8 mouse cellular contexts compared by ENCODE assay signal in genomic region chr4:46450020-46450518, GRCm38 (mm10). TPM values are rescaled to one million over a fixed set of nuclear protein-coding genes. Genes with fewer than 3 reads are reported as not detected.
DNase-seq lines count a peak whose midpoint lies in the region; ATAC-seq and TF ChIP-seq lines count a peak whose summit lies in the region.

No protein-coding gene starts in this region.

- H3K9ac ChIP-seq in heart, adult 2 months (ENCODE audit: low read depth, low read length), result peak overlapping the region; percentile 61
- peak overlapping the region; percentile 100 for H3K9ac ChIP-seq in liver, embryonic 11.5 days (ENCODE audit: low read depth, low read length)
- H3K9ac ChIP-seq in stomach, postnatal 0 days (ENCODE audit: low read length), result peak overlapping the region; percentile 71

- no peak for DNase-seq in heart, adult 2 months
- no peak for DNase-seq in heart, adult 11 months
- no peak for DNase-seq in thymus, adult 2 months
- DNase-seq in thymus, postnatal 10 days (ENCODE audit: low spot score in 2 of 2), result no peak
- no peak for DNase-seq in liver, embryonic 11.5 days (ENCODE audit: low spot score)
- no peak for DNase-seq in stomach, postnatal 0 days (ENCODE audit: low spot score)
- DNase-seq in right cerebral cortex, adult 18-20 months, result no peak
- no peak for DNase-seq in T-cell, adult 2 months (ENCODE audit: low spot score)

- peak overlapping the region; percentile 84 for H3K4me2 ChIP-seq in liver, embryonic 11.5 days
- peak overlapping the region; percentile 77 for H3K4me2 ChIP-seq in stomach, postnatal 0 days (replicated peaks; ENCODE audit: low read depth)

- no peaks in the 10 kb centered on the region for H3K27me3 ChIP-seq in heart, adult 2 months (ENCODE audit: control insufficient read depth, insufficient read depth, low read length)
- no peaks in the 10 kb centered on the region for H3K27me3 ChIP-seq in thymus, adult 2 months (ENCODE audit: control insufficient read depth, insufficient read depth, low read length)
- no peaks in the 10 kb centered on the region for H3K27me3 ChIP-seq in liver, embryonic 11.5 days (replicated peaks; ENCODE audit: control insufficient read depth, insufficient read depth, low read length)
- no peaks in the 10 kb centered on the region for H3K27me3 ChIP-seq in stomach, postnatal 0 days (ENCODE audit: control insufficient read depth, insufficient read depth, low read length)

- WGBS in heart, adult 2 months, result 46% methylated on average over 7 of the region's 7 CpGs
- 49% methylated on average over 7 of the region's 7 CpGs for WGBS in thymus, adult 2 months
- WGBS in liver, embryonic 11.5 days, result 29% methylated on average over 7 of the region's 7 CpGs
- 31% methylated on average over 7 of the region's 7 CpGs for WGBS in stomach, postnatal 0 days

- H3K27ac ChIP-seq in heart, adult 2 months, result peak overlapping the region; percentile 87
- peak overlapping the region; percentile 62 for H3K27ac ChIP-seq in thymus, adult 2 months (ENCODE audit: control insufficient read depth, insufficient read depth, low read length)
- peak overlapping the region; percentile 100 for H3K27ac ChIP-seq in liver, embryonic 11.5 days (ENCODE audit: low read depth, low read length)
- H3K27ac ChIP-seq in stomach, postnatal 0 days (replicated peaks), result peak overlapping the region; percentile 99

- peaks cover 8% of the 10 kb centered on the region for H3K4me1 ChIP-seq in heart, adult 2 months (ENCODE audit: control insufficient read depth, insufficient read depth, low read length)
- peaks cover 50% of the 10 kb centered on the region for H3K4me1 ChIP-seq in thymus, adult 2 months (replicated peaks; ENCODE audit: control insufficient read depth, insufficient read depth, low read length)
- peaks cover 49% of the 10 kb centered on the region for H3K4me1 ChIP-seq in liver, embryonic 11.5 days (replicated peaks; ENCODE audit: control insufficient read depth, insufficient read depth, low read length)
- peaks cover 5% of the 10 kb centered on the region for H3K4me1 ChIP-seq in stomach, postnatal 0 days (replicated peaks; ENCODE audit: control insufficient read depth, insufficient read depth)

- TF ChIP-seq CTCF in heart, adult 2 months (IDR thresholded peaks at IDR 0.05), result no peak
- no peak for TF ChIP-seq CTCF in thymus, adult 2 months (IDR thresholded peaks at IDR 0.05; ENCODE audit: borderline replicate concordance, control insufficient read depth, extremely low read depth, insufficient read depth, low read length, poor library complexity)
- no peak for TF ChIP-seq CTCF in stomach, postnatal 0 days (IDR thresholded peaks at IDR 0.05; ENCODE audit: low read depth)

- TF ChIP-seq EP300 in heart, adult 2 months (IDR thresholded peaks at IDR 0.05; ENCODE audit: insufficient read depth, low read depth, low read length), result no peak
- no peak for TF ChIP-seq EP300 in stomach, postnatal 0 days (optimal IDR thresholded peaks at IDR 0.05)

- H3K79me2 ChIP-seq in heart, adult 2 months (replicated peaks; ENCODE audit: control insufficient read depth, insufficient read depth, low read length), result no peaks in the 10 kb centered on the region; the same call in 1 of the 2 replicates

- H3K36me3 ChIP-seq in heart, adult 2 months (ENCODE audit: control insufficient read depth, insufficient read depth, low read length), result no peaks in the 10 kb centered on the region
- H3K36me3 ChIP-seq in thymus, adult 2 months (ENCODE audit: control insufficient read depth, insufficient read depth, low read length), result no peaks in the 10 kb centered on the region
- no peaks in the 10 kb centered on the region for H3K36me3 ChIP-seq in liver, embryonic 11.5 days (ENCODE audit: control insufficient read depth, insufficient read depth, low read length)
- no peaks in the 10 kb centered on the region for H3K36me3 ChIP-seq in stomach, postnatal 0 days (ENCODE audit: control insufficient read depth, insufficient read depth, low read length)

- TF ChIP-seq POLR2A in heart, adult 2 months (IDR thresholded peaks at IDR 0.05; ENCODE audit: insufficient read depth, low read depth, low read length), result no peak
- TF ChIP-seq POLR2A in thymus, adult 2 months (IDR thresholded peaks at IDR 0.05; ENCODE audit: control insufficient read depth, extremely low read depth, insufficient read depth, low read length, poor library complexity), result no peak

- intact Hi-C loops in heart, adult 2 months (cut with DNase I), result loop anchor here (5.0 to 10.0 kb wide), 2 partner anchors 145 to 253 kb away; partner anchors contain the start of gene Xpa

- ATAC-seq in liver, embryonic 11.5 days (replicated peaks; ENCODE audit: low FRiP score), result no peak
- no peak for ATAC-seq in stomach, postnatal 0 days (ENCODE audit: low FRiP score, low TSS enrichment)

- peak overlapping the region; percentile 95 for H3K4me3 ChIP-seq in heart, adult 2 months
- H3K4me3 ChIP-seq in thymus, adult 2 months (ENCODE audit: control insufficient read depth, insufficient read depth, low read length), result peak overlapping the region; percentile 100
- peak overlapping the region; percentile 98 for H3K4me3 ChIP-seq in liver, embryonic 11.5 days (ENCODE audit: low read depth, low read length)
- peak overlapping the region; percentile 91 for H3K4me3 ChIP-seq in stomach, postnatal 0 days (ENCODE audit: low read depth, low read length)

- no peaks in the 10 kb centered on the region for H3K9me3 ChIP-seq in liver, embryonic 11.5 days (ENCODE audit: control insufficient read depth, low read length)
- H3K9me3 ChIP-seq in stomach, postnatal 0 days (ENCODE audit: control insufficient read depth, low read length), result no peaks in the 10 kb centered on the region

RNA-seq across cellular contexts. Expression of gene Anp32b, which starts 0.6 kb away (rescaled TPM):
- 10 to 100 TPM; 53.5 to 57.8 TPM for total RNA-seq in heart, adult 2 months (2021)
- polyA plus RNA-seq in heart, adult 2 months (2012; rRNA removed), result 9.5 and 14.2 TPM in 2 replicates
- 52.6 and 126 TPM in 2 replicates for polyA plus RNA-seq in thymus, adult 2 months (2012; rRNA removed)
- 586 and 618 TPM in 2 replicates for polyA plus RNA-seq in liver, embryonic 11.5 days (2014; fragmentation: Nextera tagmentation; extraction: Ambion mirVana)
- 88.7 and 97.1 TPM in 2 replicates for polyA plus RNA-seq in stomach, postnatal 0 days (2015; fragmentation: Nextera tagmentation; extraction: Ambion mirVana)

RNA-seq across cellular contexts. Expression of gene Hemgn, which starts 36.8 kb away (rescaled TPM):
- under 1 TPM; 0.10 to 0.73 TPM for total RNA-seq in heart, adult 2 months (2021)
- polyA plus RNA-seq in heart, adult 2 months (2012; rRNA removed), result 0.06 TPM in 1 of 2 replicates, not detected in the other
- 0.93 and 1.3 TPM in 2 replicates for polyA plus RNA-seq in thymus, adult 2 months (2012; rRNA removed)
- 206 and 233 TPM in 2 replicates for polyA plus RNA-seq in liver, embryonic 11.5 days (2014; fragmentation: Nextera tagmentation; extraction: Ambion mirVana)
- polyA plus RNA-seq in stomach, postnatal 0 days (2015; fragmentation: Nextera tagmentation; extraction: Ambion mirVana), result 0.78 and 1.2 TPM in 2 replicates

RNA-seq across cellular contexts. Expression of gene Nans, which starts 39.0 kb away (rescaled TPM):
- total RNA-seq in heart, adult 2 months (2021), result 10 to 100 TPM; 11.3 to 16.4 TPM
- 12.0 and 17.3 TPM in 2 replicates for polyA plus RNA-seq in heart, adult 2 months (2012; rRNA removed)
- polyA plus RNA-seq in thymus, adult 2 months (2012; rRNA removed), result 52.3 and 53.4 TPM in 2 replicates
- polyA plus RNA-seq in liver, embryonic 11.5 days (2014; fragmentation: Nextera tagmentation; extraction: Ambion mirVana), result 108 and 109 TPM in 2 replicates
- polyA plus RNA-seq in stomach, postnatal 0 days (2015; fragmentation: Nextera tagmentation; extraction: Ambion mirVana), result 65.1 and 67.7 TPM in 2 replicates

Comparison
In these comparisons a context has a peak if more than half of its experiments do, and no peak if none do; other contexts are left out.
1. RNA of gene Hemgn, which starts 36.8 kb away (polyA plus RNA-seq): 206 to 233 TPM in liver, embryonic 11.5 days; 0.93 to 1.3 TPM in thymus, adult 2 months, 0.78 to 1.2 TPM in stomach, postnatal 0 days and 0.06 TPM in heart, adult 2 months; every median in the first group is over 10 times any median in the second.
2. Peak in every context shown above with its lines, with median percentiles within 50 percentile points of each other: H3K27ac ChIP-seq, H3K4me3 ChIP-seq and H3K9ac ChIP-seq.